Mouse (Mus musculus): Measurements from ENCODE around the gene Dedd2.

- TF ChIP-seq CTCF (IDR thresholded peaks at IDR 0.05; ENCODE audit: borderline replicate concordance, insufficient read depth, low read depth, low read length) (no peak), POLR2A (IDR thresholded peaks at IDR 0.05; ENCODE audit: borderline replicate concordance, insufficient read depth, low read length) (no peak)
Observed at GRCm38 (mm10) chr7:25184091-25184490, 36.3 kb downstream of the Dedd2 start.

Measured in cerebellum, adult 2 months (tissue).